Mouse (Mus musculus): ENCODE results near the gene Mbd4. TPM values are rescaled to one million over a fixed set of nuclear protein-coding genes. Genes with fewer than 3 reads are reported as not detected.
A peak's percentile ranks its signal among the peaks of the same experiment; 100 is the strongest.

Gene Mbd4
- polyA plus RNA-seq, 1 experiment from 2014 or later = 37.8 TPM

DNA sequence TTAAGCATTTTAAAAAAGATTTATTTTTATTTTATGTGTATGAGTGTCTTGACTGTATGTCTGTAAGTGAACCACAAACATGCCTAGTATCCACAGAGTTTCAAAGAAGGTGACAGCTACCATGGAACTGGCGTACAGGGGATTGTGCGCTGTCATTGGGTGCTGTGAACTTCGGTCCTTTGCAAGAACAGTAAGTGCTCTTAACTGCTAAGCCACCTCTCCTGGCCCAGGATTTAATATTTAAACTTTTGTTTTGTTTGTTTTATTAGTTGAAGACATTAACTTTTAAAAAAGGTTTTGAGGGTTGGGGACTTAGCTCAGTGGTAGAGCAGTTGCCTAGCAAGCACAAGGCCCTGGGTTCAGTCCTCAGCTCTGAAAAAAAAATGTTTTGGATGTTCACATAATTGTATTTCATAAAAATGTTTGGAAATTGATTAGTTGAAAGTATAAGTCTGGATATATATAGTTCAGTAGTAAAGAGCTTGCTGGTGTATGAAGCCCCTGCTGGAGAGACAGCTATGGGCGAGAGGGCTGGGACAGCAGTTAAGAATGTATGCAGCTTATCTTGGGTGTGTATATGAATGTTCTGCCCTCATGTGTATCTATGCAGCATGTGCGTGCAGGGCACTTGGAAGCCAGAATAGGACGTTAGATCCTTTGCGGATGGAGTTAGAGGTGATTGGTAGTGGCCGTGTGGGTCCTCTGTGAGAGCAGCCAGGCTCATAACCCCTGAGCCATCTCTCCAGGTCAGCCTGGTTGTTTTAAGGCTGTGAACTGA, 31.8 kb downstream of the Mbd4 start:
- 91% methylated on average over 8 of the region's 8 CpGs for WGBS
- no peak for DNase-seq (ENCODE audit: low spot score)
- H3K9me3 ChIP-seq (replicated peaks) = no peaks in the 10 kb centered on the region

DNA sequence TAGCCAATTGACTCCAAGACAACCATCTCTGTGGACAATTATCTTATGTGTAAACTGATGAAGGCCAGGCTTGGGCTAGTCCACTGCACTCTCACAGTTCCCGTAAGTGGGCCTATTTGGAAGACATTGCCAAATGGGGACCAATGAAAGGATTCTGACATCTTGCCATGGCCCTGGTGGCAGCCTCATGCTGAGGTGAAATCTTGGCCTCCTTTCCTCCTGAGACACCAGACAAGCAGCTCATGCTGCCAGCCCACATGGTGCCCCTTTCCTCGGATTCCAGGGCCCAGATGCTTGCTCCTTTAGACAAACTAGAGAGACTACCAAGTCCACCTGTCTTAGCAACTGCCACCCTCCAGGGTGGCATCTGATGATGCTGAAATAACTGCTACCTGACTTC, 35.0 kb downstream of the Mbd4 start:
- Histone ChIP-seq H3K27me3 (ENCODE audit: low read depth, poor library complexity, severe bottlenecking) (no peaks in the 10 kb centered on the region), H3K27ac (peak overlapping the region; percentile 8; the same call in 1 of the 2 replicates), H3K4me1 (peaks cover 18% of the 10 kb centered on the region), H3K4me3 (no peak overlapping the region), H3K9me3 (replicated peaks) (no peaks in the 10 kb centered on the region), H3K36me3 (no peaks in the 10 kb centered on the region)
- whole genome bisulfite sequencing = 71% methylated on average over 2 of the region's 2 CpGs
- DNase-seq (ENCODE audit: low spot score) = no peak

More for the DNA sequence above, 31.8 kb downstream of the Mbd4 start:
- no peaks in the 10 kb centered on the region for H3K36me3 ChIP-seq
- no peak overlapping the region for H3K27ac ChIP-seq
- H3K27me3 ChIP-seq (ENCODE audit: low read depth, poor library complexity, severe bottlenecking) = no peaks in the 10 kb centered on the region
- peaks cover 17% of the 10 kb centered on the region for H3K4me1 ChIP-seq
- H3K4me3 ChIP-seq = no peak overlapping the region

DNA sequence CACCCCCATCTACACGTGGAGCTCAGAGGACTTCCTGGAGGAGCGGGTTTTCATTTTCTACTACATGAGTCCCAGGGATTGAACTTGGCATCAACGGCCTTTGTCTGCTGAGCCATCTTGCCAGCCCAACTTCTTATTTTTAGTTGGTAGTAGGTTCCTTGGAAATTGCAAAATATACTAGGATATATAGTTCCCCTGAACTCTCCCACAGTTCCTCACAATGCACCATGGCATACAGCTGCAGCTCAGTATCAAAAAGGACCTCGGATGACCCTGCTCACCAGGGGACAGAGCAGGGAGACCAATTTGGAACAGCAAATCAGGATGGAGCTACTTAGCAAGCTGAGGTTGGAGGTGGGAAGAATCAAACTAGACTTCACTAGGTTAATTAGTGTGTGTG, 38.1 kb downstream of the Mbd4 start:
- no peaks in the 10 kb centered on the region for H3K9me3 ChIP-seq (replicated peaks)
- DNase-seq (ENCODE audit: low spot score) = no peak
- no peaks in the 10 kb centered on the region for H3K27me3 ChIP-seq (ENCODE audit: low read depth, poor library complexity, severe bottlenecking)
- peaks cover 13% of the 10 kb centered on the region for H3K4me1 ChIP-seq
- H3K36me3 ChIP-seq = no peaks in the 10 kb centered on the region
- 82% methylated on average over 4 of the region's 4 CpGs for WGBS
- H3K4me3 ChIP-seq = no peak overlapping the region
- H3K27ac ChIP-seq = no peak overlapping the region

DNA sequence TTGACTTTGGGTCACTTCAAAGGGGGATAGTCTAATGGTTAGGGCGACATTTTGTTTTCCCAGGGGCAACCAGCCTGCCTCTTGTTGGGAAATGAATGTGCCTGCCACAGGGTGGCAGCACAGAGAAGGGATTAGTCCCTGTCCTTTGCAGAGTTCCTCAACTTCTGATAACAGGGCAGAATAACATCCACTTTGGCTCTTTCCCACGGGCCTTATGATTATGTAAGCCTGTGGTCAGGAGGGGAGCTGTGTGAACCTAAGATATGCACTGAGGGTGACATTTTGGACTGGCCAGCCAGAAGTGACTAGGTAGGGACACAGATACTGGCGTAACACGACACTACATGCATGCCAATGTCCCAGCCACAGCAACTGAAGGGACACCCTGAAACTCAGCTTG, 39.1 kb downstream of the Mbd4 start:
- Histone ChIP-seq H3K36me3 (no peaks in the 10 kb centered on the region), H3K9me3 (replicated peaks) (no peaks in the 10 kb centered on the region), H3K27ac (no peak overlapping the region), H3K4me1 (peaks cover 10% of the 10 kb centered on the region), H3K27me3 (ENCODE audit: low read depth, poor library complexity, severe bottlenecking) (no peaks in the 10 kb centered on the region), H3K4me3 (no peak overlapping the region)
- no peak for DNase-seq (ENCODE audit: low spot score)
- WGBS = 35% methylated on average over 4 of the region's 4 CpGs

DNA sequence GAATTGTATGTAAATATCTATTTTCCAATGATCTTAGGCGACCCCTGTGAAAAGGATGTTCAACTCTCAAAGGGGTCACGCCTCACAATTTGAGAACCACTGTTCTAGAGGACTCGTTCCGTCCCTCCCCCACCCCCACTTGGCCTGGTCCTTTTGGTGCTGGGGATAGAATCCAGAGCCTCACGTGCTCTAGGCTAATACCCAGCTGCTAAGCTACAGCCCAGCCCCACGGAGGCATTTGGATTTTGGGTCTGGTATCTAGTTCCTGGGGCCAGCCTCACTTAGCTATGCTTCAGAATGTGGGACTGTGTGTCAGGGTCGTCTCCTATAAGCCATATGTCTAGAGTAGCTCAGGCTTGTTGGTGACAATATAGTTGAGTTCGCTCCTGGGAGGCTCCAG, 41.6 kb downstream of the Mbd4 start:
- no peak for DNase-seq (ENCODE audit: low spot score)
- H3K4me1 ChIP-seq = peaks cover 18% of the 10 kb centered on the region
- 74% methylated on average over 8 of the region's 8 CpGs for WGBS
- peaks cover 13% of the 10 kb centered on the region for H3K36me3 ChIP-seq
- H3K27me3 ChIP-seq (ENCODE audit: low read depth, poor library complexity, severe bottlenecking) = no peaks in the 10 kb centered on the region
- H3K9me3 ChIP-seq (replicated peaks) = no peaks in the 10 kb centered on the region
- H3K4me3 ChIP-seq = no peak overlapping the region
- no peak overlapping the region for H3K27ac ChIP-seq

DNA sequence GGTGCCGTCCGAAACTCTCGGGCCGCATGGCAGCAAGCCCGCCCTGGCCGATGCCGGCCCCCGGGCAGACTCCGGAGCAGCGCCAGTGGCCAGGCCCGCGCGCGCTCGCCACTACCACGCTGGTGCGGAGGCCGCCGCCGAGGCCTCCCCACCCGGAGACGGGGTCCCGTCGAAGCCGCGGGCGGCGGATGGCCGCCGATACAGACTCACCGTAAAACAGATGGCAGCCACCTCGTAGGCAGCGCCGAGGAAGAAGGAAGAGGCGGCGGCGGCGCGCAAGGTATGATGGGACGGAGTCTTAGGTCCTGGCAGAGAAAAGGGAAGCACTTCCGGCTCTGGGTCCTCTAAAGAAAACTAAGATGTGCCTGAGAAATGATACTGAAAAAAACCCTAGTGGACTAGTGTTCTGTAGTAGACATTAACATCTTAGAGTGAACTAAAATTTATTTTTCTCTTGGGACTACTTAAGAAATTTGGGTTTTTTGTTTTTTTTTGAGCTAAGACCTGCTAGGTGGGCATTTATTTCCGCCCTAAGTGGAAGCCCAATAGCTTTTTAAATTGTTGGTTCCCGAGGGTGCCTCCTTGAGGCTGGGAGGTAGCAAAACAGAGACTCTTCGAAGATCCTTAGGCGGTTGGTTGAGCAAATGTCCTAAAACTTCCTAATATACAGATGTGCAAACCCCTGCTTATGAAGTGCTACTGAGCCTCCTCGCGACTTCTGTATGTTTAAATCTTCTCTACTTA, 44.5 kb downstream of the Mbd4 start, which contains the start of gene Rpl32:
TSS of gene Rpl32 (minus strand) at position 260 of the 744 bp plus-strand sequence.
- Histone ChIP-seq H3K27ac (peak within 1 kb of the TSS; percentile 98), H3K27me3 (ENCODE audit: low read depth, poor library complexity, severe bottlenecking) (no peaks in the 10 kb centered on the region), H3K9me3 (replicated peaks) (no peaks in the 10 kb centered on the region), H3K4me1 (peaks cover 16% of the 10 kb centered on the region), H3K36me3 (peaks cover 42% of the 10 kb centered on the region), H3K4me3 (peak within 1 kb of the TSS; percentile 99)
- peak; percentile 89 for DNase-seq (ENCODE audit: low spot score)
- WGBS = under 1% methylated on average over 47 of the region's 47 CpGs

DNA sequence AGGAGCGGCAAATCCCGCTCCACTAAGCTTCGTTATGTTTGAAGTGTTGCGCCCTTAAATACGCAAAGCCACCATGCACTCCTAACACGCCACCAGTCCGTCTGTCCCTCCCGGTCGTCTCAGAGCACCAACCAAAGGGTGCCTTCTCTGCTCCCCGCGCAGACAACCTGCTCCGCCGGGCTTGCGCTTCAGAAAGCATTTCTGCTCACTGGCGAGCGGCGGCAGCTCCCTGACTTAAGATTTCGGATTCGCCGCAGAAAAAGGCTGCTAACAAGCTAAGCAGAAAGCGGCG, 45.0 kb downstream of the Mbd4 start:
- H3K27ac ChIP-seq = peak overlapping the region; percentile 98
- no peaks in the 10 kb centered on the region for H3K27me3 ChIP-seq (ENCODE audit: low read depth, poor library complexity, severe bottlenecking)
- peak overlapping the region; percentile 99 for H3K4me3 ChIP-seq
- H3K9me3 ChIP-seq (replicated peaks) = no peaks in the 10 kb centered on the region
- DNase-seq (ENCODE audit: low spot score) = no peak
- H3K36me3 ChIP-seq = peaks cover 47% of the 10 kb centered on the region
- WGBS = under 1% methylated on average over 22 of the region's 22 CpGs
- peaks cover 16% of the 10 kb centered on the region for H3K4me1 ChIP-seq

DNA sequence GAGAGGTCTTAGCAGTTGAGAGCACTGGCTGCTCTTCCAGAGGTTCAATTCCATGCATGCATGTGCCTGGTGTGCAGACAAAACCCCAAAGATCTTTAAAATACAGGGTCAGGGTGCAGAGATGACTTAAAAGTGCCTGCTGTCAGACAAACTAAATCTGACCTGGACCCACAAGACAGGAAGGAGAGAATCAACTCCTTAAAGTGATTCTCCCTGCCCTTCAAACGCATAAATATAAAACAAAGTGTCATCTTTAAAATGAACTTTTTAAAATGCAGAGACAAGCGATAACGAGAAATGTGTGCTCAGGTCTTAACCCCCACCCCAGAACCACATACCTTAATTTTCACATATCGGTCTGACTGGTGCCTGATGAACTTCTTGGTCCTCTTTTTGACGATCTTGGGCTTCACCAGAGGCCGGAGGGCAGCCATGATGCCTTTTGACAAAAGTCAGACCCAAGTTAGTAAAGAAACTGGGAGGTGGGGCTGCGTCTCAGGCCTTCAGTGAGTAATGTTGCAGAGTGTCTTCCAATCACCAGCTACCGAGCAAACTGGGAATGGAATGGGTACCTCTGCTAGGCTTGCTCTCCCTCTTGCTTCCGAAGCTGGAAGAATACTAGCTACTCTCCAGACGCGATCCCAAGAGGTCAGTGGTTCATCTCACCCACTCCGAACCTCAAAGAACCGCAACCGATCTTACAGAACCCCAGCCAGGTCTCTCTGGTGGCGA, 45.5 kb downstream of the Mbd4 start:
- Histone ChIP-seq H3K27me3 (ENCODE audit: low read depth, poor library complexity, severe bottlenecking) (no peaks in the 10 kb centered on the region), H3K4me1 (peaks cover 16% of the 10 kb centered on the region), H3K27ac (peak overlapping the region; percentile 98), H3K36me3 (peaks cover 52% of the 10 kb centered on the region), H3K9me3 (replicated peaks) (no peaks in the 10 kb centered on the region), H3K4me3 (peak overlapping the region; percentile 99)
- 5% methylated on average over 15 of the region's 15 CpGs for WGBS
- DNase-seq (ENCODE audit: low spot score) = no peak

DNA sequence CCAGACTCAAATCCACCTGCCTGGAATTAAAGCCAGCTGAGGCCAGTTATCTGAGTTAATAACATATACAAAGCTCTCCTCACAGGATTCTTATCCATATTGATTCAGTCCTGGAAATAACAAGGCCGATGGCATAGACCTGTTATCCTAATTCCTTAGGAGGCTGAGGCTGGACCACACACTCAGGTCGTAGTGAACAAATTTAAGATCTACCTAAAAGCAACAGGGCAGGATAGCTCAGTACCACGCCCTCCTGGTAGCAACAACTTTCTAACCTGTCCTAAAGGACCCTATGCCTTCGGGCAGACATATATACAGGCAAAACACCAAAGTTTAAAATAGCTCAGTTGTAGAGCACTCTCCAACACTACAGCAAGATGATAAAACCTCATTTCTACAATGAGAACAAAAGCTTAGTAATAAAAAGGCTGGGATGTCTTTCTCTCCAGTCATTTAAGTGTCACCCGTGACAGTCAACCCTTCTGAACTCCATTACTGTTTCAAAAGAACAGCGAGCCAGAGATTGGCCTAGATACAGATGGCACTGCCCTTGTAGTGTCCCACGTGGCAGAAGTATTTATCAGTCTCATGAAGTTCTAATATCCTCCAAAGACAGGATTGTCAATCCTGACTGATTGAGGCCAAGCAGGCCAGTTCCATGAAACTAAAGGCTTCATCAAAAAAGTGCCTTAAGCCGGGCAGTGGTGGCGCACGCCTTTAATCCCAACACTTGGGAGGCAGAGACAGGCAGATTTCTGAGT, 48.6 kb downstream of the Mbd4 start:
- Histone ChIP-seq H3K36me3 (peaks cover 82% of the 10 kb centered on the region), H3K4me3 (no peak overlapping the region), H3K4me1 (peaks cover 16% of the 10 kb centered on the region), H3K9me3 (replicated peaks) (no peaks in the 10 kb centered on the region), H3K27me3 (ENCODE audit: low read depth, poor library complexity, severe bottlenecking) (no peaks in the 10 kb centered on the region), H3K27ac (no peak overlapping the region)
- WGBS = 72% methylated on average over 10 of the region's 10 CpGs
- no peak for DNase-seq (ENCODE audit: low spot score)

DNA sequence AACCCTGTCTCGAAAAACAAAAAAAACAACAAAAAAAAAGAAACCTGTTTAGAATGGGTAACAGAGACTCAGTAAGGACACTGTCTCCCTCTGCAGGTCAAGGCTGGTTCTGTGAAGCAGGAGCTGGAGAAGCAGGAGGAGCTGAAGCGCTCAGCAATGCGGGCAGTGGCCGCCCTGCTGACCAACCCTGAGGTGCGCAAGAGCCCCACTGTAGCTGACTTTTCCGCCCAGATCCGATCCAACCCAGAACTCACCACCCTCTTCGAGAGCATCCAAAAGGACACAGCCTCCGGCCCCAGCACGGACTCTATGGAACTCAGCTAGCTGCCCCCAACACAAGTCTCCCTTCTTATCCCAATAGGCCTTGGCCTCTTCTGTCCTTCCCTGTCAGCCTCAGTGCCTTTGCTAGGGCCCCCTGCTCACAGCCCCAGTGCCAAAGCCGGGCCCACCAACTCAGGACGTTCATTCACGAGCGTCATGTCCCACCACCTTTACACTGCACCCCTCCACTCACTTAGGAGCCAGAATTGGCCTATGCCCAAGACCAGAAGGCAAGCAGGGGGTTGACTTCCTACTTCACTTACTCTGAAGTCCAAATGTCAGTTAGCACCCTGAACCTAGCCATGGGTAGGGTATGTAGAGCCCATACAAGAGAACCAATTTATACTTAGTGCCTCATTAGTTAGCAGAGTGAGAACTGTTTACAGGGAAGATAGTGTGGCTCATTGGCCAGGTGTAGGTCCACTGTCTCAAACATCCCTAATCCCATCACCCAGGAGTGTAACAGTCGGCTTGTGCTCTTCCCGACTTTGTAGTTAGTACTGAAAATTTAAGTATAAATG, 49.4 kb downstream of the Mbd4 start:
- no peaks in the 10 kb centered on the region for H3K9me3 ChIP-seq (replicated peaks)
- H3K27ac ChIP-seq = no peak overlapping the region
- no peaks in the 10 kb centered on the region for H3K27me3 ChIP-seq (ENCODE audit: low read depth, poor library complexity, severe bottlenecking)
- H3K4me3 ChIP-seq = no peak overlapping the region
- peaks cover 16% of the 10 kb centered on the region for H3K4me1 ChIP-seq
- 53% methylated on average over 16 of the region's 16 CpGs for WGBS
- peak; percentile 71 for DNase-seq (ENCODE audit: low spot score)
- peaks cover 91% of the 10 kb centered on the region for H3K36me3 ChIP-seq

DNA sequence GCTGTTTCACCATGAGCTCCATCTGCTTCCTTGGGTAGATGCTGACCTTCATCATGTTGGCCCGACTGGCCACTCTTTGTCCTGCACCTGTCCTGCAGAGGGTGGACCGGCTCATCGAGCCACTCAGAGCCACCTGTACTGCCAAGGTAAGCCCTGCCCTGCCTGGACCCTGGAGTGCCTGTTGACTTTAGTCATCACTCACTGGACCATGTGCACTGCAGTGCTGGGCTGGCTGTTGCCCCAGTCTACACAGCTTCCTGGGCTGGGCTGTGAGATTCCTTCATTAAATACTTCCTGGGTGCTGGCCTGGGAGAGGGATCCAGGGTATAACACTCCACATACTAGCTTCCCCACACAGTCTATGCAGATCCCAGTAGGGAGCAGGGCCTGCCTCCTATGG, 51.4 kb downstream of the Mbd4 start:
- H3K4me3 ChIP-seq = no peak overlapping the region

More for the DNA sequence above, 51.4 kb downstream of the Mbd4 start:
- Histone ChIP-seq H3K27ac (no peak overlapping the region), H3K36me3 (peaks cover 100% of the 10 kb centered on the region), H3K9me3 (replicated peaks) (no peaks in the 10 kb centered on the region), H3K27me3 (ENCODE audit: low read depth, poor library complexity, severe bottlenecking) (no peaks in the 10 kb centered on the region), H3K4me1 (peaks cover 10% of the 10 kb centered on the region)
- 95% methylated on average over 3 of the region's 3 CpGs for WGBS
- no peak for DNase-seq (ENCODE audit: low spot score)
